Mouse (Mus musculus): ENCODE data around the gene Pnrc2. TPM values are rescaled to one million over a fixed set of nuclear protein-coding genes. Genes with fewer than 3 reads are reported as not detected.

The Pnrc2 gene
- polyA plus RNA-seq, 1 experiment, result 59.7 TPM

DNA sequence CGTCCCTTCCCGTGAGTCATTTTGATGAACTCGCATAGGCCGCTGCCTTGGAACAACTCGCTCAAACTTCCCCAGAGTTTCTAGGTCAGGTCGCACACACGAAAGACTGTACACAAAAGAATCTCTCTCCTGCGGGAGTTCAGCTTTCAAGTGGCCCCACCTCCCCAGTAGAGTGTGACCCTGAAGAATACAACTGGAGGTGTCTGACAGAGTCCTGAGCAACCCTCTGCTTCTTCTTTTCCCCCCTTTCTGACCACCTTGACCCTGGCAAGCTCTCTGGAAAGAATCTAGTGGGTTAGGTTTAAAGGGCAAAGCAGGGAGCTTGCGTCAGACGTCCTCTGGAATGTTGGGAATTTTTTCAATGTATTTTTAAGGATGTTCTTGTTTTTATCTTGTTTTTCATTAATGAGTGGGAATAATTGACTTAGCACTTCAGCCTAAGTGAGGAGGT is 9.8 kb upstream of the Pnrc2 start:
- H3K27ac ChIP-seq (ENCODE audit: insufficient read depth, low read length), result no peak overlapping the region
- no peak overlapping the region for H3K4me3 ChIP-seq (replicated peaks; ENCODE audit: insufficient read depth, low read depth, low read length)
- H3K4me1 ChIP-seq (ENCODE audit: control insufficient read depth, insufficient read depth, low read length), result no peaks in the 10 kb centered on the region
- no peak for TF ChIP-seq POLR2A (IDR thresholded peaks at IDR 0.05; ENCODE audit: borderline replicate concordance, insufficient read depth, low read length)
- no peak for TF ChIP-seq CTCF (IDR thresholded peaks at IDR 0.05; ENCODE audit: borderline replicate concordance, insufficient read depth, low read depth, low read length)
- WGBS, result 44% methylated on average over 10 of the region's 10 CpGs
- DNase-seq, result no peak
- H3K27me3 ChIP-seq (ENCODE audit: control insufficient read depth, insufficient read depth, low read length), result no peaks in the 10 kb centered on the region

GRCm38 (mm10) chr4:135882023-135882422 is 8.4 kb upstream of the Pnrc2 start:
- H3K4me3 ChIP-seq (replicated peaks; ENCODE audit: insufficient read depth, low read depth, low read length), result no peak overlapping the region
- 87% methylated on average over 6 of the region's 6 CpGs for WGBS
- TF ChIP-seq POLR2A (IDR thresholded peaks at IDR 0.05; ENCODE audit: borderline replicate concordance, insufficient read depth, low read length), result no peak
- no peak for TF ChIP-seq CTCF (IDR thresholded peaks at IDR 0.05; ENCODE audit: borderline replicate concordance, insufficient read depth, low read depth, low read length)

GRCm38 (mm10) chr4:135880576-135880975 is 6.9 kb upstream of the Pnrc2 start:
- TF ChIP-seq POLR2A (IDR thresholded peaks at IDR 0.05; ENCODE audit: borderline replicate concordance, insufficient read depth, low read length) (no peak), CTCF (IDR thresholded peaks at IDR 0.05; ENCODE audit: borderline replicate concordance, insufficient read depth, low read depth, low read length) (no peak)
- 81% methylated on average over 10 of the region's 10 CpGs for WGBS
- Histone ChIP-seq H3K27me3 (ENCODE audit: control insufficient read depth, insufficient read depth, low read length) (no peaks in the 10 kb centered on the region), H3K27ac (ENCODE audit: insufficient read depth, low read length) (no peak overlapping the region), H3K4me1 (ENCODE audit: control insufficient read depth, insufficient read depth, low read length) (peaks cover 4% of the 10 kb centered on the region; the same call in 1 of the 2 replicates), H3K4me3 (replicated peaks; ENCODE audit: insufficient read depth, low read depth, low read length) (no peak overlapping the region)
- no peak for DNase-seq

More at GRCm38 (mm10) chr4:135882023-135882422, 8.4 kb upstream of the Pnrc2 start:
- no peak for DNase-seq
- no peaks in the 10 kb centered on the region for H3K27me3 ChIP-seq (ENCODE audit: control insufficient read depth, insufficient read depth, low read length)
- H3K27ac ChIP-seq (ENCODE audit: insufficient read depth, low read length), result no peak overlapping the region
- no peaks in the 10 kb centered on the region for H3K4me1 ChIP-seq (ENCODE audit: control insufficient read depth, insufficient read depth, low read length)

GRCm38 (mm10) chr4:135880018-135880417 is 6.4 kb upstream of the Pnrc2 start:
- no peak for DNase-seq
- 72% methylated on average over 6 of the region's 6 CpGs for WGBS
- H3K27ac ChIP-seq (ENCODE audit: insufficient read depth, low read length), result no peak overlapping the region
- peaks cover 4% of the 10 kb centered on the region; the same call in 1 of the 2 replicates for H3K4me1 ChIP-seq (ENCODE audit: control insufficient read depth, insufficient read depth, low read length)
- TF ChIP-seq POLR2A (IDR thresholded peaks at IDR 0.05; ENCODE audit: borderline replicate concordance, insufficient read depth, low read length) (no peak), CTCF (IDR thresholded peaks at IDR 0.05; ENCODE audit: borderline replicate concordance, insufficient read depth, low read depth, low read length) (no peak)
- H3K4me3 ChIP-seq (replicated peaks; ENCODE audit: insufficient read depth, low read depth, low read length), result no peak overlapping the region
- H3K27me3 ChIP-seq (ENCODE audit: control insufficient read depth, insufficient read depth, low read length), result no peaks in the 10 kb centered on the region

DNA sequence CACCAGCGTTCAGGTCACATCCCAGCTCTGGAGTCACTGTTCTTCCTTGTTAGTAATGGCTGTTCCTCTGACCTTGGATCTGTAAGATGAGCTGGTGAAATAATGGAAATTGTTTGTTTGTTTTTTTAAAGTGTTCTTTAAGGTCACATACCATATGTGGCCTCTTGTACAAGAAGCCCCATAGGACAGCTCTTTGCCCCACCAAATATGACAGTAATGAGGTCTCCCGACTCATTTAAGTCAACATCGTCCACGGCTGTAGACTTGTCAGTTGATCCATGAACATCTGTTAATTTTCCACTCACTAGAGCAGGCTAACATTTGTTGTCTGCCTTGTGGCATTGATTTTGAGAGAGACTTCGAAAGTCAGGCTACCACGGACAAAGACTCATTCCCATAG is 5.4 kb upstream of the Pnrc2 start:
- Histone ChIP-seq H3K27ac (ENCODE audit: insufficient read depth, low read length) (no peak overlapping the region), H3K27me3 (ENCODE audit: control insufficient read depth, insufficient read depth, low read length) (no peaks in the 10 kb centered on the region), H3K4me3 (replicated peaks; ENCODE audit: insufficient read depth, low read depth, low read length) (no peak overlapping the region), H3K4me1 (ENCODE audit: control insufficient read depth, insufficient read depth, low read length) (peaks cover 4% of the 10 kb centered on the region; the same call in 1 of the 2 replicates)
- TF ChIP-seq POLR2A (IDR thresholded peaks at IDR 0.05; ENCODE audit: borderline replicate concordance, insufficient read depth, low read length), result no peak
- 47% methylated on average over 6 of the region's 6 CpGs for WGBS
- no peak for DNase-seq

- H3K4me1 ChIP-seq (ENCODE audit: control insufficient read depth, insufficient read depth, low read length), result peaks cover 4% of the 10 kb centered on the region; the same call in 1 of the 2 replicates
- no peak overlapping the region for H3K4me3 ChIP-seq (replicated peaks; ENCODE audit: insufficient read depth, low read depth, low read length)
- no peak for DNase-seq
- no peaks in the 10 kb centered on the region for H3K27me3 ChIP-seq (ENCODE audit: control insufficient read depth, insufficient read depth, low read length)
- TF ChIP-seq CTCF (IDR thresholded peaks at IDR 0.05; ENCODE audit: borderline replicate concordance, insufficient read depth, low read depth, low read length) (peak; percentile 17; the same call in 1 of the 2 replicates), POLR2A (IDR thresholded peaks at IDR 0.05; ENCODE audit: borderline replicate concordance, insufficient read depth, low read length) (no peak)
- H3K27ac ChIP-seq (ENCODE audit: insufficient read depth, low read length), result no peak overlapping the region
- WGBS, result 62% methylated on average over 2 of the region's 2 CpGs
Observed at GRCm38 (mm10) chr4:135877742-135878141, 4.1 kb upstream of the Pnrc2 start.

DNA sequence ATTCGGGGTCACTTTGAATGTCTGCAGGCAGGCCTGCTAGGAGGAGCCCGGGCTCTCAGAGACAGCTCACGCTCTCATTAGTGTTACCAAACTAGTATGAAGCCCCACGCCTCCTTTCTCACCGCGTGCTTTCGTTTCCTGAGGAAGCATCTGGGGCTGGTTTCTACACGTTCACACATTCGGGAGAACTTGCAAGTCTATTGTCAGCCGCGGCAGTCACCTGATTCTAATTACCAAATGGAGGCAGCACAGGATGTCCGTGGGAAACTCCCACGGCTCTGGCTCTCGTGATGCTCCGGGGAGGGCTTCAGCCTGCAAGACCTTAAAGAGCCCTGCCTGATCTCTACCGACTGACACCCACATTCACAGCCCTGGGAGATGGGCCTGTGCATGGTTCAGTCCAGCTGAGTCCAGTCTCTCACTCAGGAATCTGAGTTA is 3.0 kb upstream of the Pnrc2 start:
- Histone ChIP-seq H3K4me1 (ENCODE audit: control insufficient read depth, insufficient read depth, low read length) (peaks cover 4% of the 10 kb centered on the region; the same call in 1 of the 2 replicates), H3K27ac (ENCODE audit: insufficient read depth, low read length) (0 out of 2 replicates have a peak overlapping the region, but pooled peaks have one; percentile 4), H3K27me3 (ENCODE audit: control insufficient read depth, insufficient read depth, low read length) (no peaks in the 10 kb centered on the region), H3K4me3 (replicated peaks; ENCODE audit: insufficient read depth, low read depth, low read length) (peak overlapping the region; percentile 59)
- TF ChIP-seq CTCF (IDR thresholded peaks at IDR 0.05; ENCODE audit: borderline replicate concordance, insufficient read depth, low read depth, low read length) (no peak), POLR2A (IDR thresholded peaks at IDR 0.05; ENCODE audit: borderline replicate concordance, insufficient read depth, low read length) (no peak)
- DNase-seq, result peak; percentile 59 to 60
- WGBS, result 3% methylated on average over 16 of the region's 16 CpGs

DNA sequence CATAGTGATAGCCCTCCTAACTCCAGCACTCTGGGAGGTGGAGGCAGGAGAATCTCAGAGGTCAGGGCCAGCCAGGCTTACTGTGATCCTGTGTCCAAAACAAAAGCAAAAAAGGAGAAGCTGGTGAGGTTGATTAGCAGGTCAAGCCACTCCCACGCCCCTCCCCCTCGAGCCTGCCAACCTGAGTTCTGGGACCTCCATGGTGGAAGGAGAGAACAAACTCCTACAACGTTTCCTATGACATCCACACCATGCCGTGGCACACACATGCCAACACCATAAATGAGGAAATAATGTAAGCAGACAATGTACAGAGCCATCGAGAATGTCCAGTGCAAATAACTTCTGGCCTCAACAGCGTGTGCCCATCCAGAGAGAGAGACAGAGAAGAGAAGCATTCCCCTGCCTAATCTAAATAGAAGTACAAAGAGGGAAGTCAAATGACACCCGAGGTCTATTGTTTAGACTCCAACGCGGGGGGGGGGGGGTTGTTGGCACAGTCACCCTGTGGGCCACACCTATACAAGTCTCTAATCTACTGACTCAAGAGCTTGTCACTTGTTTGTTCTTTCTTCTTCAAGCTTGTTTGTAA is 2.4 kb upstream of the Pnrc2 start:
- Histone ChIP-seq H3K4me3 (replicated peaks; ENCODE audit: insufficient read depth, low read depth, low read length) (peak overlapping the region; percentile 59), H3K4me1 (ENCODE audit: control insufficient read depth, insufficient read depth, low read length) (peaks cover 4% of the 10 kb centered on the region; the same call in 1 of the 2 replicates), H3K27ac (ENCODE audit: insufficient read depth, low read length) (no peak overlapping the region), H3K27me3 (ENCODE audit: control insufficient read depth, insufficient read depth, low read length) (no peaks in the 10 kb centered on the region)
- TF ChIP-seq CTCF (IDR thresholded peaks at IDR 0.05; ENCODE audit: borderline replicate concordance, insufficient read depth, low read depth, low read length) (no peak), POLR2A (IDR thresholded peaks at IDR 0.05; ENCODE audit: borderline replicate concordance, insufficient read depth, low read length) (no peak)
- WGBS, result 18% methylated on average over 9 of the region's 9 CpGs
- DNase-seq, result peak in 1 of 2 experiments; percentile 32
